Mouse (Mus musculus): Measurements from ENCODE around the gene Arfip2. TPM values are rescaled to one million over a fixed set of nuclear protein-coding genes. Genes with fewer than 3 reads are reported as not detected.

The Arfip2 gene
- polyA plus RNA-seq, 2 experiments: 106 to 181 TPM

- TF ChIP-seq POLR2A (IDR thresholded peaks at IDR 0.05; ENCODE audit: borderline replicate concordance, extremely low read depth, insufficient read depth, insufficient read length): no peak
- ATAC-seq (ENCODE audit: low FRiP score, low read depth): no peak
These were observed 18.4 kb downstream of the Arfip2 start for GRCm38 (mm10) chr7:105621646-105622292.

GRCm38 (mm10) chr7:105621053-105621452, 19.2 kb downstream of the Arfip2 start:
- Histone ChIP-seq H3K27me3 (ENCODE audit: control insufficient read depth, insufficient read depth, low read length) (no peaks in the 10 kb centered on the region), H3K4me1 (ENCODE audit: control insufficient read depth, insufficient read depth, low read length) (no peaks in the 10 kb centered on the region), H3K27ac (replicated peaks; ENCODE audit: low read depth, low read length) (no peak overlapping the region), H3K36me3 (ENCODE audit: control insufficient read depth, insufficient read depth, low read length) (peaks cover 79% of the 10 kb centered on the region), H3K4me2 (replicated peaks; ENCODE audit: low read depth, low read length, severe bottlenecking) (no peak overlapping the region), H3K4me3 (replicated peaks; ENCODE audit: low read length) (no peak overlapping the region), H3K9me3 (ENCODE audit: control insufficient read depth, low read length) (no peaks in the 10 kb centered on the region), H3K9ac (ENCODE audit: low read depth, low read length, severe bottlenecking) (no peak overlapping the region)
- DNase-seq (ENCODE audit: low spot score): no peak
- no peak for ATAC-seq (ENCODE audit: low FRiP score, low read depth)
- WGBS: 78% methylated on average over 4 of the region's 4 CpGs
- no peak for TF ChIP-seq POLR2A (IDR thresholded peaks at IDR 0.05; ENCODE audit: borderline replicate concordance, extremely low read depth, insufficient read depth, insufficient read length)

More at GRCm38 (mm10) chr7:105621646-105622292, 18.4 kb downstream of the Arfip2 start:
- Histone ChIP-seq H3K36me3 (ENCODE audit: control insufficient read depth, insufficient read depth, low read length) (peaks cover 73% of the 10 kb centered on the region), H3K4me1 (ENCODE audit: control insufficient read depth, insufficient read depth, low read length) (no peaks in the 10 kb centered on the region), H3K4me3 (replicated peaks; ENCODE audit: low read length) (no peak overlapping the region), H3K9me3 (ENCODE audit: control insufficient read depth, low read length) (no peaks in the 10 kb centered on the region), H3K4me2 (replicated peaks; ENCODE audit: low read depth, low read length, severe bottlenecking) (no peak overlapping the region), H3K27me3 (ENCODE audit: control insufficient read depth, insufficient read depth, low read length) (no peaks in the 10 kb centered on the region), H3K9ac (ENCODE audit: low read depth, low read length, severe bottlenecking) (no peak overlapping the region), H3K27ac (replicated peaks; ENCODE audit: low read depth, low read length) (no peak overlapping the region)
- DNase-seq (ENCODE audit: low spot score): no peak
- 76% methylated on average over 8 of the region's 8 CpGs for WGBS

DNA sequence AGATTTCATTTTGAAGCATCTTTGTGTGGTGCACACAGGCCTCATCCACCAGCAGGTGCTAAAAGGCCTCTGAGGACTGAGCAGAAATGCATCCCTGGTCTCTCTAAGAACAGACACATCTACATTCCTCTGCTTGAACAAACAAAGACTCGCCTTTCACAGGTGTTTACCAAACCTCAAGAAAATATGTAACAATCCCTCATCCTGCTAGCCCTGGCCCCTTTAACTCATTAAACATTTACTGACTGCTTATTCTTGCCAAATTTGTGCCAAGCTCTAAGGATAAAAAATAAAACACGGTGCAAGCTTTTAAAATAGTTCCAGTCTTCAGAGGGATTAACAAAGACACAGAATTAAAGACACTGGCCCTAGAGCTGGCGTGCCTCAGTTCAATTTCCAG, 20.5 kb downstream of the Arfip2 start:
- WGBS: 70% methylated on average over 3 of the region's 3 CpGs
- no peak for TF ChIP-seq POLR2A (IDR thresholded peaks at IDR 0.05; ENCODE audit: borderline replicate concordance, extremely low read depth, insufficient read depth, insufficient read length)

GRCm38 (mm10) chr7:105617810-105618209, 22.4 kb downstream of the Arfip2 start:
- ATAC-seq (ENCODE audit: low FRiP score, low read depth): no peak

More for the DNA sequence above, 20.5 kb downstream of the Arfip2 start:
- Histone ChIP-seq H3K27me3 (ENCODE audit: control insufficient read depth, insufficient read depth, low read length) (no peaks in the 10 kb centered on the region), H3K4me2 (replicated peaks; ENCODE audit: low read depth, low read length, severe bottlenecking) (no peak overlapping the region), H3K9ac (ENCODE audit: low read depth, low read length, severe bottlenecking) (no peak overlapping the region), H3K36me3 (ENCODE audit: control insufficient read depth, insufficient read depth, low read length) (peaks cover 85% of the 10 kb centered on the region), H3K4me1 (ENCODE audit: control insufficient read depth, insufficient read depth, low read length) (no peaks in the 10 kb centered on the region), H3K27ac (replicated peaks; ENCODE audit: low read depth, low read length) (no peak overlapping the region), H3K9me3 (ENCODE audit: control insufficient read depth, low read length) (no peaks in the 10 kb centered on the region), H3K4me3 (replicated peaks; ENCODE audit: low read length) (no peak overlapping the region)
- ATAC-seq (ENCODE audit: low FRiP score, low read depth) (no peak), DNase-seq (ENCODE audit: low spot score) (no peak)

GRCm38 (mm10) chr7:105616561-105616960, 23.7 kb downstream of the Arfip2 start:
- Histone ChIP-seq H3K4me2 (replicated peaks; ENCODE audit: low read depth, low read length, severe bottlenecking) (no peak overlapping the region), H3K4me3 (replicated peaks; ENCODE audit: low read length) (no peak overlapping the region), H3K9me3 (ENCODE audit: control insufficient read depth, low read length) (no peaks in the 10 kb centered on the region), H3K9ac (ENCODE audit: low read depth, low read length, severe bottlenecking) (no peak overlapping the region), H3K4me1 (ENCODE audit: control insufficient read depth, insufficient read depth, low read length) (no peaks in the 10 kb centered on the region), H3K27me3 (ENCODE audit: control insufficient read depth, insufficient read depth, low read length) (no peaks in the 10 kb centered on the region), H3K36me3 (ENCODE audit: control insufficient read depth, insufficient read depth, low read length) (peaks cover 95% of the 10 kb centered on the region), H3K27ac (replicated peaks; ENCODE audit: low read depth, low read length) (no peak overlapping the region)
- WGBS: 83% methylated on average over 6 of the region's 6 CpGs
- TF ChIP-seq POLR2A (IDR thresholded peaks at IDR 0.05; ENCODE audit: borderline replicate concordance, extremely low read depth, insufficient read depth, insufficient read length): no peak
- no peak for DNase-seq (ENCODE audit: low spot score)
- no peak for ATAC-seq (ENCODE audit: low FRiP score, low read depth)

More at GRCm38 (mm10) chr7:105617810-105618209, 22.4 kb downstream of the Arfip2 start:
- Histone ChIP-seq H3K4me1 (ENCODE audit: control insufficient read depth, insufficient read depth, low read length) (no peaks in the 10 kb centered on the region), H3K9me3 (ENCODE audit: control insufficient read depth, low read length) (no peaks in the 10 kb centered on the region), H3K9ac (ENCODE audit: low read depth, low read length, severe bottlenecking) (no peak overlapping the region), H3K36me3 (ENCODE audit: control insufficient read depth, insufficient read depth, low read length) (peaks cover 85% of the 10 kb centered on the region), H3K4me2 (replicated peaks; ENCODE audit: low read depth, low read length, severe bottlenecking) (no peak overlapping the region), H3K27ac (replicated peaks; ENCODE audit: low read depth, low read length) (no peak overlapping the region), H3K4me3 (replicated peaks; ENCODE audit: low read length) (no peak overlapping the region), H3K27me3 (ENCODE audit: control insufficient read depth, insufficient read depth, low read length) (no peaks in the 10 kb centered on the region)
- TF ChIP-seq POLR2A (IDR thresholded peaks at IDR 0.05; ENCODE audit: borderline replicate concordance, extremely low read depth, insufficient read depth, insufficient read length): no peak
- WGBS: 96% methylated on average over 22 of the region's 22 CpGs
- no peak for DNase-seq (ENCODE audit: low spot score)

Measured in limb, embryonic 14.5 days (tissue).